Mouse (Mus musculus) bone marrow macrophage, adult 2 months (primary cell): Measurements from ENCODE around the gene Pbx1.

Experiments
- CTCF ChIP-seq: IDR thresholded peaks from 2 replicates; pipeline ENCODE4 v1.5.1; 2012; ENCODE audit warnings: low read depth, mild to moderate bottlenecking, low read length, moderate library complexity
- POLR2A ChIP-seq: IDR thresholded peaks from 2 replicates; pipeline ENCODE4 v1.6.1; 2012; ENCODE audit warnings: mild to moderate bottlenecking, low read depth, low read length, borderline replicate concordance

DNA sequence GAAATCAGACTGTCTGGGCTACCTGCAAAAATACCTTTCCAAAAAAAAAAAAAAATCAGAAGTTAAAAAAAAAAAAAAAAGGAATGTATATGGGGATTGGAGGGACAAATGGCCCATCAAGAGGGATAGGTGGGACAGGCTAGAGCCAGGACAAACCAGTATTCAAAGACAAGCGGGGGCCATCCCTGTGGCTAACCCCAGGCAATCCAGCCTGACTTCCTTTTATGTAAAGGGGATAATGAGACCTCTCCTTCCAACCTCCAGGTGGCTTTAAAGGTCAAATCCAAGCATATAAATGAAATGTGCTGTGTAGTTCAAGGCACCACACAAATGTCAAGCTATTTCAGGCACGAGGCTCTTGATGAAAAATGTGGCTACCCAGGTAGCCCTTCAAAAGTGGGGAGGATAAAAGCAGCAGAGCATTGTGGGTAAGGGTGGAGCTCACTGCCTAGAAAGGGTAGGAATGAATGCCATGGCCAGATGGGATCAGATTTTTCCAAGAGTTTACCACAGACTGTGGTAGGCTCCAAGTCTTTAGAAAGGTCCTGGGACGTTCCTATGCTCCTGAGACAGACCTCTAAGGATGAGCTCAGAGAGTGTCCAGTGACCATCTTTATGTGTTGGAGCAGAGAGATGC, 36.4 kb downstream of the Pbx1 start:
- TF ChIP-seq POLR2A (no peak), CTCF (no peak)
